Mouse (Mus musculus) gonadal fat pad, adult 2 months (tissue): Measurements from ENCODE around the gene Nol11. TPM values are rescaled to one million over a fixed set of nuclear protein-coding genes. Genes with fewer than 3 reads are reported as not detected.
"Not testable (repeated sequence)": the region's sequence is repeated elsewhere in the genome, so short reads cannot be mapped to it uniquely, and the experiment has no call there.

Experiments used
- DNase-seq: peaks from one replicate; pipeline ENCODE4 v3.0.0-alpha.2; 2012; ENCODE audit warnings: low read depth
- polyA plus RNA-seq: library from polyadenylated mRNA; depleted of rRNA; stranded (reverse); fragments of >200 nt; gene quantifications from 2 replicates; pipeline ENCODE4 v1.2.3, GENCODE M21; 2012

Nol11 gene
- polyA plus RNA-seq, 1 experiment: 8.5 TPM

GRCm38 (mm10) chr11:107155292-107155691 lies 33.9 kb downstream of the Nol11 start:
- DNase-seq: no peak

GRCm38 (mm10) chr11:107154431-107154830 lies 34.8 kb downstream of the Nol11 start:
- DNase-seq: no peak

GRCm38 (mm10) chr11:107153645-107154044 lies 35.5 kb downstream of the Nol11 start:
- DNase-seq: no peak

GRCm38 (mm10) chr11:107151809-107152208 lies 37.4 kb downstream of the Nol11 start:
- no peak for DNase-seq

GRCm38 (mm10) chr11:107143956-107144355 lies 45.2 kb downstream of the Nol11 start:
- not testable (repeated sequence) for DNase-seq

GRCm38 (mm10) chr11:107142382-107142781 lies 46.8 kb downstream of the Nol11 start:
- DNase-seq: no peak

GRCm38 (mm10) chr11:107140756-107141155 lies 48.4 kb downstream of the Nol11 start:
- DNase-seq: no peak

- DNase-seq: no peak
Measured at GRCm38 (mm10) chr11:107138633-107139032, 50.5 kb downstream of the Nol11 start.

GRCm38 (mm10) chr11:107137593-107137992 lies 51.6 kb downstream of the Nol11 start:
- no peak for DNase-seq

- not testable (repeated sequence) for DNase-seq
Measured at GRCm38 (mm10) chr11:107136458-107136857, 52.7 kb downstream of the Nol11 start.

- no peak for DNase-seq
Measured at GRCm38 (mm10) chr11:107135741-107136140, 53.4 kb downstream of the Nol11 start.

- DNase-seq: no peak
Measured at GRCm38 (mm10) chr11:107132426-107132825, 56.8 kb downstream of the Nol11 start.

GRCm38 (mm10) chr11:107131749-107132421 lies 57.3 kb downstream of the Nol11 start, which contains the start of gene Bptf:
TSS of gene Bptf (minus strand) at chr11:107132127.
- DNase-seq: no peak

- no peak for DNase-seq
Measured at GRCm38 (mm10) chr11:107130879-107131748, 58.1 kb downstream of the Nol11 start.

- DNase-seq: no peak
Measured at GRCm38 (mm10) chr11:107130221-107130788, 58.9 kb downstream of the Nol11 start.

- no peak for DNase-seq
Measured at GRCm38 (mm10) chr11:107129641-107130040, 59.5 kb downstream of the Nol11 start.

GRCm38 (mm10) chr11:107126716-107127115 lies 62.5 kb downstream of the Nol11 start:
- DNase-seq: not testable (repeated sequence)

- no peak for DNase-seq
Measured at GRCm38 (mm10) chr11:107125011-107125410, 64.2 kb downstream of the Nol11 start.

- DNase-seq: no peak
Measured at GRCm38 (mm10) chr11:107124327-107124731, 64.9 kb downstream of the Nol11 start.

- DNase-seq: no peak
Measured at GRCm38 (mm10) chr11:107117789-107118188, 71.4 kb downstream of the Nol11 start.
